Mouse (Mus musculus): ENCODE measurements at regions not wholly inside any gene's neighbourhood (a gene's known extent, or its start where the extent isn't known, plus 50 kb on each side); places are given as distances from the start of the nearest gene placed in this dataset.

GRCm38 (mm10) chr16:79986746-79987145 is 895.8 kb upstream of the Tmprss15 start:
- DNase-seq (ENCODE audit: low spot score), result no peak

- DNase-seq (ENCODE audit: low spot score), result no peak
Measured at GRCm38 (mm10) chr16:79972146-79972545, 881.2 kb upstream of the Tmprss15 start.

GRCm38 (mm10) chr16:79937042-79937441 is 846.1 kb upstream of the Tmprss15 start:
- no peak for DNase-seq (ENCODE audit: low spot score)

GRCm38 (mm10) chr16:79907126-79907525 is 816.2 kb upstream of the Tmprss15 start:
- DNase-seq (ENCODE audit: low spot score), result no peak

- DNase-seq (ENCODE audit: low spot score), result no peak
Measured at GRCm38 (mm10) chr16:79901467-79901866, 810.6 kb upstream of the Tmprss15 start.

GRCm38 (mm10) chr16:79881855-79882254 is 791.0 kb upstream of the Tmprss15 start:
- DNase-seq (ENCODE audit: low spot score), result no peak

- peak; percentile 9 for DNase-seq (ENCODE audit: low spot score)
Measured at GRCm38 (mm10) chr16:79878063-79878462, 787.2 kb upstream of the Tmprss15 start.

- DNase-seq (ENCODE audit: low spot score), result no peak
Measured at GRCm38 (mm10) chr16:79876827-79877226, 785.9 kb upstream of the Tmprss15 start.

- no peak for DNase-seq (ENCODE audit: low spot score)
Measured at GRCm38 (mm10) chr16:79870578-79871270, 779.8 kb upstream of the Tmprss15 start.

- DNase-seq (ENCODE audit: low spot score), result no peak
Measured at GRCm38 (mm10) chr16:79859540-79859939, 768.6 kb upstream of the Tmprss15 start.

- DNase-seq (ENCODE audit: low spot score), result no peak
Measured at GRCm38 (mm10) chr16:79849152-79849551, 758.3 kb upstream of the Tmprss15 start.

GRCm38 (mm10) chr16:79816913-79817312 is 726.0 kb upstream of the Tmprss15 start:
- DNase-seq (ENCODE audit: low spot score), result no peak

- no peak for DNase-seq (ENCODE audit: low spot score)
Measured at GRCm38 (mm10) chr16:79778729-79779128, 687.8 kb upstream of the Tmprss15 start.

Measured in thymus, postnatal 0 days (tissue).